Mouse (Mus musculus): ENCODE results near the gene Zbtb11. TPM values are rescaled to one million over a fixed set of nuclear protein-coding genes. Genes with fewer than 3 reads are reported as not detected.
"Not testable (repeated sequence)": the region's sequence is repeated elsewhere in the genome, so short reads cannot be mapped to it uniquely, and the experiment has no call there.

Zbtb11 gene
- polyA plus RNA-seq, 1 experiment = 2.4 TPM

DNA sequence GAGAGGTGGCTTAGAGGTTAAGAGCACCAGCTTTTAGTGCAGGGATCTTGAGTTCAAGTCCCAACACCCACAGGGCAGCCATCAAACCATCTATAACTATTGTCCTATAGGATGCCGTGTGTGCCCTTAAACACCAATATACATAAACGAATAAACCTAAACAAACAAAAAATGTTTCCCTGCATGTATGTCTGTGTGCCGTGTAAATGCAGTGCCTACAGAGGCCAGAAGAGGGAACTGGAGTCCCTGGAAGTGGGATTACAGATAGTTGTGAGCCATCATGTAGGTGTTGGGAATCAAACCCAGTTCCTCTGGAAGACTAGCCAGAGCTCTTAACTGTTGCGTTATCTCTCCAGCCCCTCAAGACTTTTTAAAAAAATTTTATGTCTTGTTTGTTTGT, 32.9 kb upstream of the Zbtb11 start:
- Histone ChIP-seq H3K36me3 (ENCODE audit: control insufficient read depth, insufficient read depth, low read length) (no peaks in the 10 kb centered on the region), H3K4me1 (ENCODE audit: control insufficient read depth, insufficient read depth, insufficient read length, low read length) (0 out of 2 replicates have a peak, but pooled peaks cover 2% of the 10 kb centered on the region), H3K27me3 (ENCODE audit: control insufficient read depth, insufficient read depth, low read length) (no peaks in the 10 kb centered on the region), H3K4me3 (ENCODE audit: low read depth, low read length) (no peak overlapping the region), H3K27ac (ENCODE audit: insufficient read depth, low read depth, low read length) (no peak overlapping the region)
- TF ChIP-seq CTCF (IDR thresholded peaks at IDR 0.05; ENCODE audit: extremely low read depth, insufficient read length, insufficient replicate concordance, low read depth, low read length) = no peak
- no peak for TF ChIP-seq POLR2A (IDR thresholded peaks at IDR 0.05; ENCODE audit: low read depth, low read length)
- WGBS = 89% methylated on average over 4 of the region's 4 CpGs

DNA sequence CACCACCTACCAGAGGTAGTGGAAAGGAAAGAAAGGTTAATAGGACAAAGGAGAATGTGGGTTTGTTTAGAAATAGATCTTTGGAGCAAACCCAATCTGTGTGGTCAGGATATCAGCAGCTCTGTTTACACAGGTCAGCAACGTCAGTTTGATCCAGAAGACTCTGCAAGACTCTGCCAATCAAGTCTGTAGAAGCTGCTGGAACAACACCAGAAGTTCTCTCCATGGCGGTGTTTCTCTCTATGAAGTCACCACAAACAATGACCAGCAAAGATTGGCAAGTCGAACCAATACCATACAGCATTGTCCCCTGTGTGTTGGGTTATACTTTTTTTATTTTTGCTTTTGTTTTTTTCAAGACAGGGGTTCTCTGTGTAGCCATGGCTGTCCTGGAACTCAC, 26.4 kb upstream of the Zbtb11 start:
- no peak overlapping the region for H3K4me3 ChIP-seq (ENCODE audit: low read depth, low read length)
- no peaks in the 10 kb centered on the region for H3K27me3 ChIP-seq (ENCODE audit: control insufficient read depth, insufficient read depth, low read length)
- TF ChIP-seq POLR2A (IDR thresholded peaks at IDR 0.05; ENCODE audit: low read depth, low read length) (no peak), CTCF (IDR thresholded peaks at IDR 0.05; ENCODE audit: extremely low read depth, insufficient read length, insufficient replicate concordance, low read depth, low read length) (no peak)
- H3K4me1 ChIP-seq (ENCODE audit: control insufficient read depth, insufficient read depth, insufficient read length, low read length) = no peaks in the 10 kb centered on the region
- no peaks in the 10 kb centered on the region for H3K36me3 ChIP-seq (ENCODE audit: control insufficient read depth, insufficient read depth, low read length)
- H3K27ac ChIP-seq (ENCODE audit: insufficient read depth, low read depth, low read length) = no peak overlapping the region
- WGBS = 57% methylated on average over 3 of the region's 3 CpGs

DNA sequence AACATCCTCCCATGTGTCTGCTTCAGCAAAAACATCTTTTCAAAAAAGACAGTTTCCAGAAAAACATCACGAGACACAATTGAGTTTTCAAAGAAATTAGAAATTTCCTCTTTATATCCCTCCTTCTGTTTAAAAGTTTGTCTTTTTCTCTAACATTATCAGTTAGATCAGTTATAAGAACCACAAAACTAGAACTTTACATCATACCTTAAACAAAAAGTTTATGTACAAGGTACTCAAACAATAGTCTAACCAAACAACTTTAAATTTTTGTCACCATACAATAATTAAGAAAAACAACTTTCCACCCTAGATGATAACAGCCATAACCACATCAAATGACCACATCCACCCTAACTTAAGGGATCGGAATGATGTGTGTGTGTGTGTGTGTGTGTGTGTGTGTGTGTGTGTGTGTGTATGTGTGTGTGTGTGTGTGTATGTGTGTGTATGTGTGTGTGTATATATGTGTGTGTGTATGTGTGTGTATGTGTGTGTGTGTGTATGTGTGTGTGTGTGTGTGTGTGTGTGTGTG, 25.7 kb upstream of the Zbtb11 start:
- not testable (repeated sequence) for H3K27me3 ChIP-seq (ENCODE audit: control insufficient read depth, insufficient read depth, low read length); H3K4me1 ChIP-seq (ENCODE audit: control insufficient read depth, insufficient read depth, insufficient read length, low read length); H3K4me3 ChIP-seq (ENCODE audit: low read depth, low read length); H3K36me3 ChIP-seq (ENCODE audit: control insufficient read depth, insufficient read depth, low read length); H3K27ac ChIP-seq (ENCODE audit: insufficient read depth, low read depth, low read length)
- WGBS = 78% methylated on average over 2 of the region's 2 CpGs

DNA sequence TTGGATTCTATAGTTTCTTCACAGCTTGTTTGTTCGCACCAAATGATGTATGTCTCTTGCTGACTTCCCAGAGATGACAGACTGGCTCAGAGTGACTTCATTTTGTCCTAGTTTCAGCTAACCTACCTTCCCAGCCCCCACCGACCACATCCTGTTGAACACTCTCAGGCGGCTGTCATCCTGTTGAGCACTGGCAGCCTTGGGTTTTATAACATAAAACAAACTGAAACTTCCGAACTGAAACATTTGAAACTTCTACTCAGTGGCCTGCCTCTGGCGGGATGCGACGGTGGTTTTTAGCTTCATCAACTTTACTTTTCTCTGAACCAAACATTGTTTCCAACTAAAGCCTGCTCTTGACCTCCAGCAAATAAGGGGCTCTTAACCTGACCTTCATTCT, 24.7 kb upstream of the Zbtb11 start:
- Histone ChIP-seq H3K4me3 (ENCODE audit: low read depth, low read length) (no peak overlapping the region), H3K36me3 (ENCODE audit: control insufficient read depth, insufficient read depth, low read length) (no peaks in the 10 kb centered on the region), H3K4me1 (ENCODE audit: control insufficient read depth, insufficient read depth, insufficient read length, low read length) (no peaks in the 10 kb centered on the region), H3K27me3 (ENCODE audit: control insufficient read depth, insufficient read depth, low read length) (no peaks in the 10 kb centered on the region), H3K27ac (ENCODE audit: insufficient read depth, low read depth, low read length) (no peak overlapping the region; the same call in 1 of the 2 replicates)
- TF ChIP-seq POLR2A (IDR thresholded peaks at IDR 0.05; ENCODE audit: low read depth, low read length) = no peak
- no peak for TF ChIP-seq CTCF (IDR thresholded peaks at IDR 0.05; ENCODE audit: extremely low read depth, insufficient read length, insufficient replicate concordance, low read depth, low read length)
- 52% methylated on average over 7 of the region's 7 CpGs for WGBS

DNA sequence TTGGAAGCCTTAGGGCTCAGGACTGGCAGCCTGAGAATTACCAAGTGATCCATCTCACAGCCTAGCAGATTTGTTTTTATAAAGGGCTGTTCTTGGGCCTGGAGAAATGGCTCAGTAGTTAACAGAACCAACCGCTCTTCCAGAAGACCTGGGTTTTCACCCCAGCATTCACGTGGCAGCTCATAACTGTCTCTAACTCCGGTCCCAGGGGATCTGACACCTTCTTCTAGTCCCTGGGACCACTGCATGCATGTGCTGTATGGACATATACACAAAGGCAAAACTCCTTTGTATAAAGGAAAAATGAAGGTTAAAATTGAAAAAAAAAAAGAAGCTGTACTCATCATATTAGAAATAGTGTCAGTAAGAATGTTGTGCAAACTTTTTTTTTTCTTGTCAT, 23.2 kb upstream of the Zbtb11 start:
- 69% methylated on average over 3 of the region's 3 CpGs for WGBS
- TF ChIP-seq POLR2A (IDR thresholded peaks at IDR 0.05; ENCODE audit: low read depth, low read length) (no peak), CTCF (IDR thresholded peaks at IDR 0.05; ENCODE audit: extremely low read depth, insufficient read length, insufficient replicate concordance, low read depth, low read length) (no peak; the same call in 1 of the 2 replicates)
- Histone ChIP-seq H3K27ac (ENCODE audit: insufficient read depth, low read depth, low read length) (no peak overlapping the region; the same call in 1 of the 2 replicates), H3K4me3 (ENCODE audit: low read depth, low read length) (no peak overlapping the region), H3K27me3 (ENCODE audit: control insufficient read depth, insufficient read depth, low read length) (no peaks in the 10 kb centered on the region), H3K36me3 (ENCODE audit: control insufficient read depth, insufficient read depth, low read length) (no peaks in the 10 kb centered on the region), H3K4me1 (ENCODE audit: control insufficient read depth, insufficient read depth, insufficient read length, low read length) (no peaks in the 10 kb centered on the region)

DNA sequence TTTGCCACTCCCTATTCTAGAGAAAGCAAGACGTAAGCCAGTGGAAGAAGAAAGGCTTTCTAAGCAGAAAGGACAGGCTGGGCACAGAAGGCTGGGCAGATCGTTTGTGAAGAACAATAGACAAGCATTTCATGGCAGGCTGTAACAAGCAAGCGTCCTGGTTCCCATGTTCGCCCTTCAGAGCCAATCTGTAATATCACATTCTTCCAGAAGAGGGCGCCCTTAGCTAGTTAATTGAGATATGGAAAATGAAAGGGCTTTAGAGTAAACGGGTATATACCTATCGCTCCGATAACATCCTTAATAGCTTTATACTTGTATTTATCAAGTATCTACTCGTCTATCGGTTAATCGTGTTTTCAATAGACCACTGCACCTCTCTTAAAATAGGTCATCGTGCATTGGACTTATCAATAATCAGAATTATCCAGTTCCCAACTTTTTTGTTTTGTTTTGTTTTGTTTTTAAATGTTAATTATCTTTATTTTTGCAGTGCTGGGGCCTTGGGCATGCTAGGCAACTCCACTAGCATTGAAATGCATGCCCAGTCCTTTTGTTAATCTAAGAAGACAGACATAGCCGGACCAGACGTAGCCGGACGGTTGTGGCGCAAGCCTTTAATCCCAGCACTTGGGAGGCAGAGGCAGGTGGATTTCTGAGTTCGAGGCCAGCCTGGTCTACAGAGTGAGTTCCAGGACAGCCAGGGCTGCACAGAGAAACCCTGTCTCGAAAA, 22.6 kb upstream of the Zbtb11 start:
- Histone ChIP-seq H3K27ac (ENCODE audit: insufficient read depth, low read depth, low read length) (no peak overlapping the region), H3K27me3 (ENCODE audit: control insufficient read depth, insufficient read depth, low read length) (no peaks in the 10 kb centered on the region), H3K36me3 (ENCODE audit: control insufficient read depth, insufficient read depth, low read length) (no peaks in the 10 kb centered on the region), H3K4me3 (ENCODE audit: low read depth, low read length) (no peak overlapping the region), H3K4me1 (ENCODE audit: control insufficient read depth, insufficient read depth, insufficient read length, low read length) (no peaks in the 10 kb centered on the region)
- TF ChIP-seq POLR2A (IDR thresholded peaks at IDR 0.05; ENCODE audit: low read depth, low read length) (no peak), CTCF (IDR thresholded peaks at IDR 0.05; ENCODE audit: extremely low read depth, insufficient read length, insufficient replicate concordance, low read depth, low read length) (peak; percentile 5; the same call in 1 of the 2 replicates)
- 27% methylated on average over 19 of the region's 19 CpGs for WGBS

DNA sequence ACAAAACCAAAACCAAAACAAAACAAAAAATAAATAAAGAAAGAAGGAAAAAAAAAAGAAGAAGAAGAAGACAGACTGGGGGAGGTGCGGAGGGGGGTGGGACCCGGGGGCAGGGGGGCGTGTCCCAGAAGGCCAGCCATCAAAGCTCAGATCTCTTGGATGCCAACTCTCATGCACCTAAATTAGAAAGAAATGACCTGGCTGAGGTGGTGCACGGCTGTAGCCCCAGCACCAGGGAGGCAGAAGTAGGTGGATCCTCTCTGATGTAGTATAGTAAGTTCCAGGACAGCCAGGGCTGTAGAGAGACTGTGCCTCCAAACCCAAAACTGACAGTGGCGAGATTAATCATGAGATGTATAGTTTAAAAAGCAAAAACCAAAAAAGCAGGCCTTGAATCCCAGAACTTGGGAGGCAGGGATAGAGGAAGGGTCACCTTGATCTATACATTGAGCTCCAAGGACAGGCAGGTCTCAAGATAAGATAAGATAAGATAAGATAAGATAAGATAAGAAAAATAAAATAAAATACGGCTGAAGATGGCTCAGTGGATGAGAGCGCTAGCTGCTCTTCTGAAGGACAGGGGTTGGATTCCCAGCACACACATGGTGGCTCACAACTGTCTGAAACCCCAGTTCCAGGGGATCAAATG, 21.9 kb upstream of the Zbtb11 start:
- no peak overlapping the region for H3K27ac ChIP-seq (ENCODE audit: insufficient read depth, low read depth, low read length)
- TF ChIP-seq CTCF (IDR thresholded peaks at IDR 0.05; ENCODE audit: extremely low read depth, insufficient read length, insufficient replicate concordance, low read depth, low read length) = no peak
- no peak for TF ChIP-seq POLR2A (IDR thresholded peaks at IDR 0.05; ENCODE audit: low read depth, low read length)
- WGBS = 59% methylated on average over 7 of the region's 7 CpGs

More for the DNA sequence above, 21.9 kb upstream of the Zbtb11 start:
- Histone ChIP-seq H3K4me3 (ENCODE audit: low read depth, low read length) (no peak overlapping the region), H3K36me3 (ENCODE audit: control insufficient read depth, insufficient read depth, low read length) (no peaks in the 10 kb centered on the region), H3K4me1 (ENCODE audit: control insufficient read depth, insufficient read depth, insufficient read length, low read length) (no peaks in the 10 kb centered on the region), H3K27me3 (ENCODE audit: control insufficient read depth, insufficient read depth, low read length) (no peaks in the 10 kb centered on the region)
